ENCODE assay signal across 15 mouse cellular contexts in the genomic region with DNA sequence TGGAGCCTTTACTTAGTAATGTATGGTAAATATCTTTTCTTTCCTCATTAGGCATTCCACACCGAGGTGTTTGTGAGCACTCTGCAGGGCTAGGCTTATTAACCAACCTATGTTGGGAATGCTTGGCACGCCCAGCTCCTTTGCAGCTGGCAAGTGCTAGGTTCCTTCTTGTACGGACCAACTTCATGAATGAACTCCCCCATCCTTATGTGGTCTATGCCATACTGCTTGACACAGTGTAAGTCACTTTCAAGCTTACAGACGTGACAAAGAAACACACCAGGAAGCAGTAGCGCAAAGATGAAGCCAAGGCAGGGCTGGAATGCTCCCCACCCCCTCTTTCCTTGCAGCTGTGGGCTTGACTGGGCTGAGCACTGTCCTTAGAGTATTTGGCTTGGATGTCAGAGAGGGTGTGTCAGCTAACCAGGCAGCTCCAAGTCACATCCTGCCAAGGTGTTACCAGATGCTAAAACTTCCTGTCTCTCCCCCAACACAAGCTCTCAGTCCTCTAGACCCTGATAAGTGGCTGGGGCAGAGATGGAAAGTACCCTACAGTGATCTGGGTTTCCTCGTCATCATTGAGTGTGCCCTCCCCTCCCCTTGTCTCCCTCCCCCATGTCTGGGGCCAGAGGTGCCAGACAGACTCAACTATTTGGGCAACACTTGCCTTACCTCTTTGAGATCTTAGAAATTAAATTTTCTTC.
A peak's percentile ranks its signal among the peaks of the same experiment; 100 is the strongest.
DNase-seq lines count a peak whose midpoint lies in the region; ATAC-seq lines count a peak whose summit lies in the region.
"Had no signal": no experiment of that assay in that cellular context is flagged by ENCODE, and none has a peak within 500 bp of the region (broad histone marks: within the 10 kb centered on the region; RNA-seq: fewer than 3 reads in every experiment).

No protein-coding gene starts in this region.

- H3K27ac ChIP-seq in midbrain, embryonic 10.5 days (replicated peaks) = no peak overlapping the region
- no peak overlapping the region for H3K27ac ChIP-seq in midbrain, embryonic 15.5 days
- no peak overlapping the region for H3K27ac ChIP-seq in limb, embryonic 12.5 days
- no peak overlapping the region for H3K27ac ChIP-seq in hindbrain, embryonic 11.5 days (ENCODE audit: low read depth, low read length)
- H3K27ac ChIP-seq: hindbrain, embryonic 15.5 days; liver, embryonic 12.5 days had no signal

- 0 out of 2 replicates have a peak, but pooled peaks cover 8% of the 10 kb centered on the region for H3K9me3 ChIP-seq in midbrain, embryonic 10.5 days (replicated peaks)
- H3K9me3 ChIP-seq in midbrain, embryonic 15.5 days = no peaks in the 10 kb centered on the region
- no peaks in the 10 kb centered on the region for H3K9me3 ChIP-seq in limb, embryonic 12.5 days
- no peaks in the 10 kb centered on the region for H3K9me3 ChIP-seq in hindbrain, embryonic 11.5 days (ENCODE audit: control insufficient read depth, low read length)
- H3K9me3 ChIP-seq: hindbrain, embryonic 15.5 days; liver, embryonic 12.5 days had no signal

- no peak overlapping the region for H3K4me2 ChIP-seq in midbrain, embryonic 15.5 days
- H3K4me2 ChIP-seq in limb, embryonic 12.5 days = no peak overlapping the region
- H3K4me2 ChIP-seq in hindbrain, embryonic 11.5 days (replicated peaks; ENCODE audit: low read depth, low read length) = no peak overlapping the region
- H3K4me2 ChIP-seq: hindbrain, embryonic 15.5 days; liver, embryonic 12.5 days had no signal

- H3K36me3 ChIP-seq in midbrain, embryonic 10.5 days = no peaks in the 10 kb centered on the region
- no peaks in the 10 kb centered on the region for H3K36me3 ChIP-seq in midbrain, embryonic 15.5 days (replicated peaks)
- no peaks in the 10 kb centered on the region for H3K36me3 ChIP-seq in limb, embryonic 12.5 days
- H3K36me3 ChIP-seq in hindbrain, embryonic 11.5 days (ENCODE audit: control insufficient read depth, insufficient read depth, low read length) = no peaks in the 10 kb centered on the region
- H3K36me3 ChIP-seq: hindbrain, embryonic 15.5 days; liver, embryonic 12.5 days had no signal

- WGBS in midbrain, embryonic 10.5 days = 64% methylated on average over 6 of the region's 6 CpGs
- WGBS in midbrain, embryonic 15.5 days = 55% methylated on average over 6 of the region's 6 CpGs
- WGBS in limb, embryonic 12.5 days = 50% methylated on average over 6 of the region's 6 CpGs
- WGBS in hindbrain, embryonic 11.5 days = 58% methylated on average over 6 of the region's 6 CpGs

- no peak for ATAC-seq in midbrain, embryonic 15.5 days (replicated peaks)
- ATAC-seq in limb, embryonic 12.5 days (ENCODE audit: insufficient number of reproducible peaks, insufficient read depth, low FRiP score, low TSS enrichment, low read depth) = peak; percentile 56; the same call in 1 of the 2 replicates
- ATAC-seq in hindbrain, embryonic 11.5 days (ENCODE audit: low FRiP score) = no peak
- ATAC-seq: liver, embryonic 12.5 days; Patski had no signal

- H3K4me1 ChIP-seq in midbrain, embryonic 10.5 days = 0 out of 2 replicates have a peak, but pooled peaks cover 3% of the 10 kb centered on the region
- no peaks in the 10 kb centered on the region for H3K4me1 ChIP-seq in midbrain, embryonic 15.5 days
- peaks cover 13% of the 10 kb centered on the region for H3K4me1 ChIP-seq in limb, embryonic 12.5 days (replicated peaks)
- H3K4me1 ChIP-seq in hindbrain, embryonic 11.5 days (replicated peaks; ENCODE audit: control insufficient read depth, insufficient read depth, low read length) = no peaks in the 10 kb centered on the region
- H3K4me1 ChIP-seq: hindbrain, embryonic 15.5 days; liver, embryonic 12.5 days had no signal

- H3K27me3 ChIP-seq in midbrain, embryonic 10.5 days (ENCODE audit: low read depth, poor library complexity, severe bottlenecking) = no peaks in the 10 kb centered on the region
- no peaks in the 10 kb centered on the region for H3K27me3 ChIP-seq in midbrain, embryonic 15.5 days (replicated peaks)
- no peaks in the 10 kb centered on the region for H3K27me3 ChIP-seq in limb, embryonic 12.5 days
- no peaks in the 10 kb centered on the region for H3K27me3 ChIP-seq in hindbrain, embryonic 11.5 days (ENCODE audit: control insufficient read depth, insufficient read depth, low read length)
- H3K27me3 ChIP-seq: hindbrain, embryonic 15.5 days; liver, embryonic 12.5 days had no signal

- no peak overlapping the region for H3K9ac ChIP-seq in midbrain, embryonic 15.5 days
- no peak overlapping the region for H3K9ac ChIP-seq in limb, embryonic 12.5 days (replicated peaks)
- no peak overlapping the region for H3K9ac ChIP-seq in hindbrain, embryonic 11.5 days (ENCODE audit: low read depth, low read length)
- H3K9ac ChIP-seq: hindbrain, embryonic 15.5 days; liver, embryonic 12.5 days had no signal

- no peak overlapping the region for H3K4me3 ChIP-seq in midbrain, embryonic 10.5 days
- H3K4me3 ChIP-seq in midbrain, embryonic 15.5 days = no peak overlapping the region
- H3K4me3 ChIP-seq in limb, embryonic 12.5 days (replicated peaks) = no peak overlapping the region
- H3K4me3 ChIP-seq in hindbrain, embryonic 11.5 days (ENCODE audit: low read depth, low read length) = no peak overlapping the region
- H3K4me3 ChIP-seq: erythroblast, embryonic 14.5 days; hindbrain, embryonic 15.5 days; liver, embryonic 12.5 days had no signal

- peak; percentile 8 for DNase-seq in midbrain, embryonic 10.5 days (ENCODE audit: low spot score)
- DNase-seq in ES-CJ7 (ENCODE audit: low read depth, low spot score) = peak; percentile 79
- no peak for DNase-seq in hindbrain, embryonic 11.5 days (ENCODE audit: low spot score)
- DNase-seq in kidney, postnatal 36 days = no peak
- no peak for DNase-seq in kidney, postnatal 14 days
- DNase-seq: adrenal gland, postnatal 36 days; cerebellum, adult 18-20 months; gastrocnemius, postnatal 36 days; right cerebral cortex, postnatal 4 days had no signal

Comparison
In these comparisons a context has a peak if more than half of its experiments do, and no peak if none do; other contexts are left out.
1. DNase-seq: peak in midbrain, embryonic 10.5 days (single experiment) and ES-CJ7 (single experiment); none in hindbrain, embryonic 11.5 days (single experiment), kidney, postnatal 36 days (0 of 2) and kidney, postnatal 14 days (single experiment).